Mouse (Mus musculus) embryo, embryonic 11.5 days (tissue): Measurements from ENCODE around the gene Hspg2.

ENCODE experiments used
- DNase-seq: peaks from one replicate; pipeline ENCODE4 v3.0.0-alpha.2; 2012; ENCODE audit warnings: low read depth, low spot score

Hspg2 gene

GRCm38 (mm10) chr4:137500149-137500548 lies 31.6 kb downstream of the Hspg2 start:
- no peak for DNase-seq

- DNase-seq, result no peak
Observed at GRCm38 (mm10) chr4:137500953-137501352, 32.4 kb downstream of the Hspg2 start.

GRCm38 (mm10) chr4:137502183-137502582 lies 33.6 kb downstream of the Hspg2 start:
- DNase-seq, result no peak

- DNase-seq, result no peak
Observed at GRCm38 (mm10) chr4:137502801-137503200, 34.2 kb downstream of the Hspg2 start.

GRCm38 (mm10) chr4:137503509-137503971 lies 35.0 kb downstream of the Hspg2 start:
- DNase-seq, result no peak

- no peak for DNase-seq
Observed at GRCm38 (mm10) chr4:137506629-137507028, 38.1 kb downstream of the Hspg2 start.

GRCm38 (mm10) chr4:137509528-137509927 lies 41.0 kb downstream of the Hspg2 start:
- DNase-seq, result no peak

- DNase-seq, result no peak
Observed at GRCm38 (mm10) chr4:137510021-137510696, 41.6 kb downstream of the Hspg2 start.

- no peak for DNase-seq
Observed at GRCm38 (mm10) chr4:137512897-137513296, 44.3 kb downstream of the Hspg2 start.

- no peak for DNase-seq
Observed at GRCm38 (mm10) chr4:137517989-137518691, 49.6 kb downstream of the Hspg2 start.

GRCm38 (mm10) chr4:137518746-137519145 lies 50.2 kb downstream of the Hspg2 start:
- no peak for DNase-seq

- no peak for DNase-seq
Observed at GRCm38 (mm10) chr4:137520346-137520745, 51.8 kb downstream of the Hspg2 start.

GRCm38 (mm10) chr4:137521966-137522365 lies 53.4 kb downstream of the Hspg2 start:
- no peak for DNase-seq

GRCm38 (mm10) chr4:137525426-137525825 lies 56.9 kb downstream of the Hspg2 start:
- DNase-seq, result no peak

- DNase-seq, result no peak
Observed at GRCm38 (mm10) chr4:137527368-137527767, 58.8 kb downstream of the Hspg2 start.

- DNase-seq, result no peak
Observed at GRCm38 (mm10) chr4:137527872-137528271, 59.3 kb downstream of the Hspg2 start.

GRCm38 (mm10) chr4:137540356-137540755 lies 71.8 kb downstream of the Hspg2 start:
- no peak for DNase-seq

GRCm38 (mm10) chr4:137542968-137543367 lies 74.4 kb downstream of the Hspg2 start:
- DNase-seq, result no peak

- no peak for DNase-seq
Observed at GRCm38 (mm10) chr4:137545568-137545967, 77.0 kb downstream of the Hspg2 start.

GRCm38 (mm10) chr4:137546003-137546525 lies 77.5 kb downstream of the Hspg2 start:
- DNase-seq, result peak; percentile 30

- no peak for DNase-seq
Observed at GRCm38 (mm10) chr4:137553466-137553865, 84.9 kb downstream of the Hspg2 start.

GRCm38 (mm10) chr4:137556673-137557210 lies 88.2 kb downstream of the Hspg2 start:
- no peak for DNase-seq

GRCm38 (mm10) chr4:137569873-137570272 lies 101.3 kb downstream of the Hspg2 start:
- DNase-seq, result no peak
